Mouse (Mus musculus): ENCODE data around the gene Ms4a18.

DNA sequence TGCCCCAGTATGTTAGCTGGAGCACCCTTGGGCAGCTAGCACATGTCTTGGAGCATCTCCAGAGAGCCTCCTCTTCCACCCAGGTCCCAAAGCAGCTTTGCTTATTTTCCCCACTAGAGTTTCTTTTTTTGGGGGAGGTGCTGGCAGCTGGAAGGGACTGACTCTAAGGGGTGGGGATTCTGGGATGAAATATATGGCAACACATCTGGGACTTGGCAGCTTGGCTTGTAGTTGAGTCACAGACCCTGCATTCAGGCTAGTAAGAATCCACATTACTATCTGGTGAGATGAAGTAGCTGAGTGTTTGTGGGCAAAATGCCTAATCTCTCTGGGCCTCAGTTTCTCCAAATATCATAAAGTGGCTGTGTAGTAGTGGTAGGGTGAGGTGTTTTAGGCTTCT lies 25.9 kb downstream of the Ms4a18 start:
- TF ChIP-seq CTCF (IDR thresholded peaks at IDR 0.05; ENCODE audit: borderline replicate concordance, insufficient read depth, low read depth, low read length) (no peak), POLR2A (IDR thresholded peaks at IDR 0.05; ENCODE audit: borderline replicate concordance, insufficient read depth, low read length) (no peak)

Measured in cerebellum, adult 2 months (tissue).